Mouse (Mus musculus) urinary bladder, postnatal 4 days (tissue): Measurements from ENCODE around the gene Setd2.
A peak's percentile ranks its signal among the peaks of the same experiment; 100 is the strongest.

Experiments
- DNase-seq, 2 experiments: peaks; one replicate each; pipeline ENCODE4 v3.0.0; 2021 to 2022; ENCODE audit warnings: low spot score in 2 of 2

The Setd2 gene

GRCm38 (mm10) chr9:110623416-110624195, 91.2 kb downstream of the Setd2 start:
- peak; percentile 17 to 55 for DNase-seq

- peak; percentile 84 to 89 for DNase-seq
These were observed 92.2 kb downstream of the Setd2 start, which contains the start of gene Nradd for GRCm38 (mm10) chr9:110624361-110625166. Gene Nradd, minus strand, starts transcription at chr9:110624452.

DNA sequence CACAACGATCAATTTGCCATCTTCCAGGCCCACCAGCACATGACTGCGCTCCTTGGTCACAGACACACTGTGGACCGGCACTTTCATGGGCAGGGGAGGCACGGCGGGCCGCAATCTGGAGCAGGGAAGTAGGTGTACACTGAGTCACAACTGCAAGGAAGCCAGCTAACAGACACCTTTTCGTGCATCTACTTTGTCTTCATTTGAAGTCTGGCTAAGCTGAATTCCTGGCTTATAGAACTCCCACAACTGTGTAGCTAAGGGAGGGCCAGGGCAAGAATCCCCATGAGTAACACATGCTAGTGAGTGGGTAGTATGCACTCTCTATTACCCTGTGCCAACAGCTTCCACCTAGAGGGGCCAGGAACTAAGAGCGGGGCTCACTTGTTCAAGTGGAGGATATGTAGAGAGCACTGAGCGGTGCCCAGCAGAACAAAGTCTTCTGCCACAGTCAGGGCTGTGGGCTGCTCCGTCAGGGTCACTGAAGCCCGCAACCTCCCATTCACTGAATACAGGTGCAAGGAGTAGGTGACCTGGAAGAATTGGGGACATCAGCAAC, 93.0 kb downstream of the Setd2 start:
- no peak for DNase-seq

DNA sequence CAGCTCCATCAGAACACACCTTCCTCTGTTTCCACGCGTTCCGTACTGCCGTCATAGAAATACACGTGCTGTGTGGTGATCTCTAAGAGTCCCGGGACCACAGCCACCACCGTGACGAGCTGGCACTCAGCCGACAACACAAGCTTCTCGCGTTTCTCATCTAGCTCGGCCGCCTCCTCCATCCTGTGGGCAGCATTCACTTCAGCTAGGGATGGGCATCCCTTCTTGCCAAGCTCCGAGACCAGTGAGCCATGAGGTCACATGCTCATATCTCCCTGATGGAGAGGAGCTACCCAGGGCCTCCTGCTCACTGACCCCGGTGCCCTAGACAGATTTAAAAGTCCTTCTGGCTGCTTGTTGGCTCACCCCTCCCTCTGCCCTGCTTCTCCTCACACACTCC, 97.8 kb downstream of the Setd2 start:
- no peak for DNase-seq

DNA sequence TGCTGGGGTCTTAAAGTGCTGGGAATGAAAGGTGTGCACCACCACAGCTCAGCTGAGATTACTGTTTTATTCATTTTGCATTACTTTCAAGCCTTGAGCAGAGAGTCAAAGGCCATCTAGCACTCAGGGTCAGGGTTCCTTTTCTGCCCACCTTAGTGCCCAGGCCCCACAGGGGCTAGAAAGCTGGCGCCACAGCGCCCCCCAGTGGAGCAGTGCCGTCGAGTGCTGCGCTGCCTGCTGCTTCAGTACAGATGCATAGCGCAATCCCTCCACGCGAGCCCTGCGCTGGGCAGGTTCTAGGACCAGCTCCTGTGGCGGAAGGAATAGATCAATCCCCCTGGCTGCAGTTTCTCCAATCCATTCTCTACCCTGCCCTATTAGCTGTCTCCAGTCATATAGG, 98.8 kb downstream of the Setd2 start:
- no peak for DNase-seq

DNA sequence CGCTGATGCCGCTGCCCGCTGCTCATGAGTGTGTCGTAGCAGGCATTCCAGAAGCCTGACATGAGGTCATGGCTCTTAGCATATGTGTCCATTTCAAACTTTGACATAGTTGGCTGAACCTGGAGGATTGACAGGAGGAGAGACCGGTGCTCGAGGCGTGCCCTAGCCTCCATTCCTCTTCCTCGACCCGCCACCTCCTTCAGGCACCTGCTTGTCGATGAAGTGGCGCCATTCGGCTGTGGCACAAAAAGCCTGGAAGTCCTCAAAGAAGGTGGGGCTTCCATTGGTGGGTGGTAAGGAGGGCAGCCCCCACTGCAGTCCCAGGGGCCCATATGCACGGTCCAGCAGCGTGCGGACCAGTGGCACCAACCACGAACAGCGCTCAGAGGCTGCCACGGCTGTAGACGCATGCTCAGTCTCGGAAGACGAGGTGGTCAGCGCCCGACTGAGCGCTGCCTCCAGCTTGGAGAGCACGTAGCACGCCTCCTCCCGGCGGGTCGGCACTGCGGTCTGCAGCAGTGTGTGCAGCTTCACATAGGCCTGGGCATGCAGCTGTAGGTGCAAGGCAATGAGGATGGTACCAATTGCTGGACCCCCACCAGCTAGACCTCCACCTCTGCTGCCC, 99.4 kb downstream of the Setd2 start:
- DNase-seq = no peak

- no peak for DNase-seq
These were observed 100.3 kb downstream of the Setd2 start for GRCm38 (mm10) chr9:110632671-110633070.

DNA sequence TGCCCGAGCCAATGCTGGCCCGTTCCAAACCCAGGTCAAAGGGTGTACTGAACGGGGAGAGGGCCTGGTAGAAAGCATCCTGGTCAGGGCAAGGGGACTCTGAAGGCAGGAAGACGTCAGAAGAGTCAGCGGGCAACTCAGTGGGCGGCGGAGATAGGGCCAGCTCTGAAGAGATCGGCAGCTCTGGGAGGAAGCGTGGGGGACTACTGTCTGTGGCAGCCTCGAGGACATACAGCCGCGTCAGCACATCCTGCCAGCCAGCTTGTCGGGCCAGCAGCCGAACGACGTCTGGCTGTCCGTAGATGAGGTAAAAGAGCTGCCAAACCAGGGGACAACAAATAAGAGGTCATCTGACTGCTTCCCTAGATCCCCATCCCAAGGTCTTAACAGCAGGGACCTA, 101.5 kb downstream of the Setd2 start:
- DNase-seq = no peak

DNA sequence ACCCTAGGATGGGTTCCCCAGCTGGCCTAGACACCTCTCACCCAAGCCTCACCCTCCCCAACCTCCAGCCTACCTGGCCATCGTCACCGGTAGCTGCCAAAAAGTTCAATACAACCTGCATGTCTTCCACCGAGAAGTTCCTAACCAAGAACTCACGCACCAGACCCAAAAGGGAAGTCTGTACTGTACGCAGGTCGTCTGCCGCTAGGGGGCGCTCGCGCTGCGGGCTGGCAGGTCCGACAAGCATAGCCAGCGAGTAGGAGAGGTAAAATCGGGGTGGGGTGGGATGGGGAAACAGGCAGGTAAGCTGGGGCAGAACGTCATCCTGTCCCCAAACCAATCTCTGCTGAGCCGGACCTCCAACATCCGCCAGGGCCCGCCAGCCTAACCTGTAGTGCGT, 102.8 kb downstream of the Setd2 start:
- peak; percentile 76 to 91 for DNase-seq

- no peak for DNase-seq
These were observed 106.2 kb downstream of the Setd2 start for GRCm38 (mm10) chr9:110638611-110639021.

DNA sequence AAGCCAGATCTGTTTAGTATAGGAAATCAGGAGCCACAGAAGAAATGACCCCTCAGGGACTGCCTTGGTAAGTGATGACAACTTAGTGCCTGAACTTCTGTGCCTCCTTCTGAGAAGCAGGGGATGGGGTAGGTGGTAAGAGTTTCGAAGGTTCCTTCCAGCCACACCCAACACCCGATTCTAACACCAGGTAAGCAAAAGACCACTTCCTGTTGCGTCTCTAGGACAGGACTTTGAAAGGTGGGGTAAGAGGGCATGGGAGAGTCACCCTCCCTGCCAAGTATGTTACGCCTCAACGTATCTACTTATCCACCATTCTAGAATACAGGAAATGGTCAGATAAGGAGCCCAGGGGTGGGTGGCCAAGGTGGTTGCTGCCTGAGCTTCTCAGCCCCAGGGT, 108.6 kb downstream of the Setd2 start:
- DNase-seq = no peak

GRCm38 (mm10) chr9:110642812-110643524, 110.6 kb downstream of the Setd2 start:
- no peak for DNase-seq

DNA sequence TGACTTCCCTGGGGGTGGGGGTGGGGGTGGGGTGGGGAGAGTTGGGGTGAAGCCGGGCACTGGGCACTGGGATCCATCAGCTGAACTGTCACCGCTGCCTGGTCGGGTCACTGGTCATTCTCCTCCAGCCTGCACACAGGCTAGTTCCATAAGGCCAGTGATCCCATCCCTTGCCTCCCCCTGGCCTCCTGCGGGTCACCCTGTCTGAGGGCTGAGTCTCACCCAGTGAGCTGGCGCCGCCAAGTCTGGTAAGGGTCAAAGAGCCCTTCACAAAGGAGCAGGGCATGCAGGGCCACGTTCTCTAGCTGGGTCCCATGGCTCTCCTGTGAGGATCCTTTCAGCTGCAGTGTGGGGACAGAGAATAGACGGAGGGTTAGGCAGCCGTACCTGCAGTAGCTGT, 111.4 kb downstream of the Setd2 start:
- no peak for DNase-seq

GRCm38 (mm10) chr9:110644295-110644694, 111.9 kb downstream of the Setd2 start:
- DNase-seq = no peak

- DNase-seq = no peak
These were observed 112.8 kb downstream of the Setd2 start for GRCm38 (mm10) chr9:110645219-110645618.

DNA sequence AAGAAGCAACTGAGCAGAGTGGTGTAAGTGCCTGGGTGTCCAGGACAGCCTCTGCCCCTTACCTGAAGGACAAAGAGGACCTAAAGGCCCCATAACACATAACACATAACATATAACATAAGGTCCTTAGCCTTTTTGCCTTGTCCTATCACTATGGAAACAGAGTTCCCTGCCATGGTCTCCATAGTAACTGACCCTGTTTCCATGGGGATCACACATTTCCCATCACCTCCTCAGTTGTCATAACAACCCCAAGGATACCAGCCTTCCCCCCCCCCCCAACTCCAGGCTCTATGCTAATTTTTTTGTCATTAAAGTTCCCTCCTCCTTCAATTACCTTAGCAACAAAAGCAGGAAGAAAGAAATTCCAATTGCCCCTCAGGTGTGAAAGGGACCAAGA, 117.4 kb downstream of the Setd2 start:
- DNase-seq = no peak

DNA sequence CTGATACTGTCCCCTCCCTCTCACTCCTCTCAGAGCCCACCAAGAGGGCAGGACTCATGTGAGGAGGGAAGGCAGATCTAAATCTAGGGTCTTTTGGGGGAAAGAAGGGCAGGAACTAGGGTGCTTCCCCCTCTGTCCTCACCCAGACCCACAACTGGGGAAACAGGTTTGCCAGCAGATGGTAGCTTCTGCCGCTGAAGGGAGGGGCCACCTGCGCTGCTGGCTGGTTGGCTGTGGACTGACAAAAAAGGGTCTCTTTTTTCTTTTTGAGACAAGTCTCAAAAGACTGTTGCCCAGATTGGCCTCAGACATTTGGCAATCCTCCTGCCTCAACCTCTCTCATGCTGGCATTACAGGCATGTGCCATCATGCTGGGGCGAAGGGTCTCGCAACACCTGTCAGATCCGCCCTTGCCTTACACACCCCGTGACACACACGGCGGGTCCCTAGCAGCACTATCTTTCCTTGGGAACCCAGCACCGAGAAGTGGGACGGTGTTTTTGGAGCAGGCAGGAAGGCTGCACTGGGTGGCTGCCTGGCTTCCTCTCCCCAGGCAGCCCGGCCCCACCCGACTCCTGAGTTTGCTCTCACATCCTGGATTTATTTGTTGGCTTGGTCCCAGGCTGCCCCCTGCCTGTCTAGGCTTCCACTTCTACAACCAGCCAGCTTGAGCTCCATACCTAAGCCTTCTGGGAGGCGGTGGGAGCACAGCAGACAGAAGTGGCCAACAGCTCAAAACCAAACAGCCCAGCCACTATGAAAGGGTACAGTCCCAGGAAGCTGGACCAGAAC, 119.7 kb downstream of the Setd2 start:
- DNase-seq = no peak

DNA sequence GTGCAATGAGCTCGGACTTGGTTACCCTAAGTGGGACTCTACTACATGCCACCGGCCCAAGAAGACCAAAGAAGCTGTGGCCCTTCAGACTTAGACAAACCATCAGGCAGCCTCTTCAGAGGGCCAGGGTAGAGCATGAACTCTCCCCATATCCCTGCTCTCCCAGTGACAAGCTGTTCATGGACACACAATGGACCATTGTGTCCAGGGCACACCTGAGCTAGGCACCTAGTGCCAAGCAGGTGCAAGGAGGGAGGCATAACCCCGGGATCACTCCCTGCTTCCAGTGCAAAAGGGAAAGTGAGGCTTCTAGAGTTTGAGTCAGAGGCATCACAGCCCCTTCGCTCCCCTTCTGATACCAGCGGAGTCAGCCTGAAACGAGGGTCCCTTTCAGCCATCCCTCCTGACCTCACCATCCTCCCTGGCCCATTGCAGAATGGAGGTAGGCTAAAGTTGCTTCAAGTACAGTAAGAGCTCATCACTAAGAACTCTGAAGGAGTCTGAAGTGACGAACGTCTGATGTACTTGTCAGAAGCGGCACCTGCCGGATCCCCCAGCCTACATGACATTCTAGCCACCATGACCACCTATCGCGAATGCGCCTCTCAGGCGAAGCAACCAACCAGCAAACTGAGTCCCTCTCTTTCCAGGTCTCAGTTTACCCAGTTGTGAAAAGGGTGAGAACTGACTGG, 120.7 kb downstream of the Setd2 start:
- no peak for DNase-seq

DNA sequence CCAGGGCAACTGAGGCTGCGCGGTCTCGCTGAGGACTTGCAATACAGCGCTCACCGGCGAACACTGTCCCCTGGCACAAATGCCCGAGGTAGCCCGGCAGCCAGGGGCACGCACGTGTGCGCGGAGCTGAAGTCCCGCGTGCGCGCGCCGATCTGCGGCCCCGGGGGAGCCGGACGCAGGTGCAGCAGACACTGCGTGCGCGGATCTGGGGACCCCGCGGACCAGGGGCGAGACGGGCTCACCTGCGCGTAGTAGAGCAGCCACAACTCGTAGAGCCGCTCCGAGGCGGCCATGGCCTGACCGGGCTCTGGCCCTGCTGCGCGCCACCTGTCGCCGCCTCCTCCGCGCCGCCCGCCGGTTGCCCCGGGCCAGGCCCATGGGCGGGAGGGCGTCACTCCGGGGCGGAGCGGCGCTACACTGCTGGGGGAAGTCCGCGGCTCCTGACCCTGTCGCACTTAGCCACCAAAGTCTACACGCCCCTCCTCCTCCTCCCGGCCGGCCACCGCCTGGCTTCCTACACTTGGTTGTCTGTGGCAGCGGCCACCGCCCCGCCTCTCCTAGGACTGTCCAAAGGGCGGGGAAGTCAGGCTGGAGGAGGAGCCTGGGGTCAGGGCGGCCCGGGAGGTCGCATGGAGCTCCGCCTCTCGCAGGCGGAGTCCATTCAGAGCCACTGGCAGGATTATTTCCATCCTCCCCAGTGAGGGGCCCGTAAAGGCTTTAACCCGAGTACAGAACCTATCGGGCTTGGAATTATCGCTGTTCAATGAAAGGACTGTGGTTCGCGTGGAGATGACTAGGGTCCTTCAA, 121.5 kb downstream of the Setd2 start, which contains the start of gene Nbeal2:
Gene Nbeal2 (minus strand): TSS at position 507 of the 807 bp plus-strand sequence.
- peak; percentile 89 to 91 for DNase-seq
